ENCODE assay signal across 18 mouse cellular contexts in genomic region chr5:120618778-120619177, GRCm38 (mm10). TPM values are rescaled to one million over a fixed set of nuclear protein-coding genes. Genes with fewer than 3 reads are reported as not detected.
DNase-seq lines count a peak whose midpoint lies in the region; ATAC-seq lines count a peak whose summit lies in the region.
"Had no signal": no experiment of that assay in that cellular context is flagged by ENCODE, and none has a peak within 500 bp of the region (broad histone marks: within the 10 kb centered on the region; RNA-seq: fewer than 3 reads in every experiment).

No protein-coding gene starts in this region.

- H3K27me3 ChIP-seq in liver, embryonic 11.5 days (replicated peaks; ENCODE audit: control insufficient read depth, insufficient read depth, low read length): no peaks in the 10 kb centered on the region
- no peaks in the 10 kb centered on the region for H3K27me3 ChIP-seq in midbrain, embryonic 15.5 days (replicated peaks)
- H3K27me3 ChIP-seq: embryonic facial prominence, embryonic 13.5 days; heart, embryonic 12.5 days; intestine, embryonic 15.5 days had no signal

- no peak overlapping the region for H3K4me3 ChIP-seq in liver, embryonic 11.5 days (ENCODE audit: low read depth, low read length)
- H3K4me3 ChIP-seq in midbrain, embryonic 15.5 days: no peak overlapping the region
- H3K4me3 ChIP-seq: embryonic facial prominence, embryonic 13.5 days; gastrocnemius, adult 2 months; heart, embryonic 12.5 days; hindbrain, embryonic 10.5 days; intestine, embryonic 15.5 days had no signal

- 88% methylated on average over 12 of the region's 12 CpGs for WGBS in liver, embryonic 11.5 days
- WGBS in midbrain, embryonic 15.5 days: 87% methylated on average over 12 of the region's 12 CpGs

- no peak for ATAC-seq in liver, embryonic 11.5 days (replicated peaks; ENCODE audit: low FRiP score)
- no peak for ATAC-seq in midbrain, embryonic 15.5 days (replicated peaks)
- ATAC-seq: CD4-positive, CD25-positive, alpha-beta regulatory T cell, adult 4 months; forebrain, embryonic 14.5 days; intestine, embryonic 15.5 days had no signal

- peak; percentile 32 for DNase-seq in thymus, postnatal 4 days
- DNase-seq in thymus, adult 18-20 months: no peak
- peak; percentile 72 for DNase-seq in ES-CJ7 (ENCODE audit: low read depth, low spot score)
- DNase-seq in naive thymus-derived CD4-positive, alpha-beta T cell, adult 2 months (ENCODE audit: low read depth): peak; percentile 25
- DNase-seq in liver, embryonic 11.5 days (ENCODE audit: low spot score): no peak
- DNase-seq: adrenal gland, adult 2 months; gastrocnemius, postnatal 25 days had no signal

- no peak overlapping the region for H3K4me2 ChIP-seq in liver, embryonic 11.5 days
- H3K4me2 ChIP-seq in midbrain, embryonic 15.5 days: no peak overlapping the region
- H3K4me2 ChIP-seq: embryonic facial prominence, embryonic 13.5 days; heart, embryonic 12.5 days; hindbrain, embryonic 14.5 days; intestine, embryonic 15.5 days had no signal

- H3K9me3 ChIP-seq in liver, embryonic 11.5 days (ENCODE audit: control insufficient read depth, low read length): peaks cover 4% of the 10 kb centered on the region; the same call in 1 of the 2 replicates
- H3K9me3 ChIP-seq in midbrain, embryonic 15.5 days: no peaks in the 10 kb centered on the region
- H3K9me3 ChIP-seq: embryonic facial prominence, embryonic 13.5 days; intestine, embryonic 15.5 days had no signal

- H3K27ac ChIP-seq in liver, embryonic 11.5 days (ENCODE audit: low read depth, low read length): no peak overlapping the region
- no peak overlapping the region for H3K27ac ChIP-seq in midbrain, embryonic 15.5 days
- H3K27ac ChIP-seq: embryonic facial prominence, embryonic 13.5 days; gastrocnemius, adult 2 months; hindbrain, embryonic 10.5 days; hindbrain, embryonic 14.5 days; intestine, embryonic 15.5 days had no signal

- peaks cover 60% of the 10 kb centered on the region for H3K36me3 ChIP-seq in liver, embryonic 11.5 days (ENCODE audit: control insufficient read depth, insufficient read depth, low read length)
- peaks cover 19% of the 10 kb centered on the region for H3K36me3 ChIP-seq in midbrain, embryonic 15.5 days (replicated peaks)

- peaks cover 4% of the 10 kb centered on the region for H3K4me1 ChIP-seq in liver, embryonic 11.5 days (replicated peaks; ENCODE audit: control insufficient read depth, insufficient read depth, low read length)
- H3K4me1 ChIP-seq in midbrain, embryonic 15.5 days: peaks cover 5% of the 10 kb centered on the region

- H3K9ac ChIP-seq in liver, embryonic 11.5 days (ENCODE audit: low read depth, low read length): no peak overlapping the region
- no peak overlapping the region for H3K9ac ChIP-seq in midbrain, embryonic 15.5 days
- H3K9ac ChIP-seq: embryonic facial prominence, embryonic 13.5 days; heart, embryonic 12.5 days; hindbrain, embryonic 14.5 days; intestine, embryonic 15.5 days had no signal

RNA-seq across cellular contexts. Expression of gene Ddx54, which starts 6.2 kb away (rescaled TPM):
- polyA plus RNA-seq in liver, embryonic 11.5 days (2014; fragmentation: Nextera tagmentation; extraction: Ambion mirVana): 46.7 and 47.0 TPM in 2 replicates
- 39.9 and 43.7 TPM in 2 replicates for polyA plus RNA-seq in midbrain, embryonic 15.5 days (2015; fragmentation: Nextera tagmentation; extraction: Ambion mirVana)

RNA-seq across cellular contexts. Expression of gene Rita1, which starts 6.4 kb away (rescaled TPM):
- polyA plus RNA-seq in liver, embryonic 11.5 days (2014; fragmentation: Nextera tagmentation; extraction: Ambion mirVana): 9.0 and 13.1 TPM in 2 replicates
- 28.3 and 30.6 TPM in 2 replicates for polyA plus RNA-seq in midbrain, embryonic 15.5 days (2015; fragmentation: Nextera tagmentation; extraction: Ambion mirVana)

RNA-seq across cellular contexts. Expression of gene Cfap73, which starts 15.3 kb away (rescaled TPM):
- not detected in 2 replicates for polyA plus RNA-seq in liver, embryonic 11.5 days (2014; fragmentation: Nextera tagmentation; extraction: Ambion mirVana)
- polyA plus RNA-seq in midbrain, embryonic 15.5 days (2015; fragmentation: Nextera tagmentation; extraction: Ambion mirVana): 0.44 and 0.70 TPM in 2 replicates
- polyA plus RNA-seq: adrenal gland, adult 2 months; CD4-positive, CD25-positive, alpha-beta regulatory T cell, adult 4 months; embryonic facial prominence, embryonic 13.5 days; G1E; heart, embryonic 12.5 days; heart, embryonic 16.5 days; intestine, embryonic 15.5 days had no signal

RNA-seq across cellular contexts. Expression of gene Rasal1, which starts 29.8 kb away (rescaled TPM):
- polyA plus RNA-seq in liver, embryonic 11.5 days (2014; fragmentation: Nextera tagmentation; extraction: Ambion mirVana): 0.25 and 0.32 TPM in 2 replicates
- polyA plus RNA-seq in midbrain, embryonic 15.5 days (2015; fragmentation: Nextera tagmentation; extraction: Ambion mirVana): 1.0 and 1.6 TPM in 2 replicates
- polyA plus RNA-seq: heart, embryonic 12.5 days had no signal

RNA-seq across cellular contexts. Expression of gene Iqcd, which starts 30.0 kb away (rescaled TPM):
- polyA plus RNA-seq in liver, embryonic 11.5 days (2014; fragmentation: Nextera tagmentation; extraction: Ambion mirVana): 1.3 and 1.5 TPM in 2 replicates
- 1.7 and 1.8 TPM in 2 replicates for polyA plus RNA-seq in midbrain, embryonic 15.5 days (2015; fragmentation: Nextera tagmentation; extraction: Ambion mirVana)

Comparison
In these comparisons a context has a peak if more than half of its experiments do, and no peak if none do; other contexts are left out.
1. DNase-seq: peak in thymus, postnatal 4 days (single experiment), ES-CJ7 (single experiment) and naive thymus-derived CD4-positive, alpha-beta T cell, adult 2 months (single experiment); none in thymus, adult 18-20 months (0 of 2) and liver, embryonic 11.5 days (single experiment).